Mouse (Mus musculus) hematopoietic stem cell, adult 5-6 weeks (primary cell): ENCODE measurements around the gene Actn4. TPM values are rescaled to one million over a fixed set of nuclear protein-coding genes. Genes with fewer than 3 reads are reported as not detected.

Experiments
- ATAC-seq, 2 experiments: fragments of 125-278 bp in 1 of 2; replicated peaks in 1 of 2; 2 replicates each; pipeline ENCODE4 v1.8.0; 2016 to 2017; ENCODE audit warnings: inconsistent platforms in 2 of 2, mild to moderate bottlenecking in 2 of 2, moderate number of reproducible peaks in 2 of 2, low read depth in 1 of 2, moderate TSS enrichment in 1 of 2; ENCODE audit not compliant: low FRiP score in 2 of 2, poor library complexity in 2 of 2, severe bottlenecking in 2 of 2, insufficient read depth in 1 of 2, low TSS enrichment in 1 of 2
- total RNA-seq: library from RNA; stranded (forward); fragments of 172-1452, 232-1000 nt; gene quantifications from 2 replicates; pipeline ENCODE4 v1.2.3, GENCODE M21; 2017

The Actn4 gene
- total RNA-seq, 1 experiment from 2014 or later = 38.5 TPM

GRCm38 (mm10) chr7:28938654-28939053 is 23.5 kb downstream of the Actn4 start:
- ATAC-seq = no peak

GRCm38 (mm10) chr7:28936787-28937186 is 25.4 kb downstream of the Actn4 start:
- ATAC-seq = no peak

GRCm38 (mm10) chr7:28933825-28934224 is 28.3 kb downstream of the Actn4 start:
- no peak for ATAC-seq

GRCm38 (mm10) chr7:28932421-28933041 is 29.6 kb downstream of the Actn4 start:
- ATAC-seq = no peak

GRCm38 (mm10) chr7:28931695-28932039 is 30.5 kb downstream of the Actn4 start:
- ATAC-seq = no peak

- ATAC-seq = no peak
Observed at GRCm38 (mm10) chr7:28931032-28931694, 31.0 kb downstream of the Actn4 start.

GRCm38 (mm10) chr7:28930320-28931031 is 31.7 kb downstream of the Actn4 start:
- no peak for ATAC-seq

GRCm38 (mm10) chr7:28929381-28929780 is 32.8 kb downstream of the Actn4 start:
- no peak for ATAC-seq

- no peak for ATAC-seq
Observed at GRCm38 (mm10) chr7:28926172-28926571, 36.0 kb downstream of the Actn4 start.

GRCm38 (mm10) chr7:28925317-28925716 is 36.8 kb downstream of the Actn4 start:
- no peak for ATAC-seq

GRCm38 (mm10) chr7:28924802-28925201 is 37.3 kb downstream of the Actn4 start:
- ATAC-seq = no peak

GRCm38 (mm10) chr7:28923865-28924291 is 38.3 kb downstream of the Actn4 start:
- no peak for ATAC-seq

- ATAC-seq = no peak
Observed at GRCm38 (mm10) chr7:28922606-28923005, 39.5 kb downstream of the Actn4 start.

- no peak for ATAC-seq
Observed at GRCm38 (mm10) chr7:28921722-28922465, 40.2 kb downstream of the Actn4 start.

- ATAC-seq = no peak
Observed at GRCm38 (mm10) chr7:28921178-28921577, 41.0 kb downstream of the Actn4 start.

- ATAC-seq = no peak
Observed at GRCm38 (mm10) chr7:28919815-28920214, 42.3 kb downstream of the Actn4 start.

- ATAC-seq = no peak
Observed at GRCm38 (mm10) chr7:28918540-28918939, 43.6 kb downstream of the Actn4 start.
